Mouse (Mus musculus) myocyte (in vitro differentiated cells): ENCODE measurements at regions not wholly inside any gene's neighbourhood (a gene's known extent, or its start where the extent isn't known, plus 50 kb on each side); places are given as distances from the start of the nearest gene placed in this dataset.

Source experiments
- H3K27me3 ChIP-seq: one replicate; pipeline ENCODE4 v1.6.1; 2011; ENCODE audit not compliant: control insufficient read depth, insufficient read depth, insufficient read length
- H3K36me3 ChIP-seq: one replicate; pipeline ENCODE4 v1.6.1; 2011; ENCODE audit not compliant: control insufficient read depth, insufficient read depth
- H3K4me2 ChIP-seq: one replicate; pipeline ENCODE4 v1.6.1; 2011; ENCODE audit warnings: low read depth, control low read depth
- H3K4me3 ChIP-seq: one replicate; pipeline ENCODE4 v1.5.1; 2011; ENCODE audit warnings: mild to moderate bottlenecking, control low read depth, moderate library complexity
- H3K79me2 ChIP-seq: one replicate; pipeline ENCODE4 v1.6.1; 2011; ENCODE audit not compliant: control insufficient read depth, insufficient read depth
- H3ac ChIP-seq: one replicate; pipeline ENCODE4 v1.6.1; 2011; ENCODE audit not compliant: control insufficient read depth, insufficient read length
- CEBPB ChIP-seq: IDR thresholded peaks from 2 replicates; pipeline ENCODE4 v1.6.1; 2011; ENCODE audit warnings: mild to moderate bottlenecking, moderate library complexity; ENCODE audit not compliant: poor library complexity, insufficient read depth, severe bottlenecking
- E2F4 ChIP-seq: IDR thresholded peaks from one replicate; pipeline ENCODE4 v1.6.1; 2011; ENCODE audit warnings: mild to moderate bottlenecking, control low read depth, moderate library complexity; ENCODE audit not compliant: insufficient read depth
- MAX ChIP-seq: IDR thresholded peaks from one replicate; pipeline ENCODE4 v1.6.1; 2011; ENCODE audit warnings: low read depth, mild to moderate bottlenecking, control low read depth
- MYOD1 ChIP-seq, 3 experiments: IDR thresholded peaks; one replicate each; pipeline ENCODE4 v1.6.1; 2011; ENCODE audit warnings: control low read depth in 2 of 3, low read depth in 2 of 3, mild to moderate bottlenecking in 2 of 3, moderate library complexity in 1 of 3; ENCODE audit not compliant: insufficient read length in 2 of 3, control insufficient read depth in 1 of 3
- MYOG ChIP-seq, 3 experiments: IDR thresholded peaks; one replicate each; pipeline ENCODE4 v1.6.1; 2011; ENCODE audit warnings: control low read depth in 2 of 3, low read depth in 2 of 3, mild to moderate bottlenecking in 2 of 3; ENCODE audit not compliant: insufficient read length in 2 of 3, control insufficient read depth in 1 of 3, insufficient read depth in 1 of 3
- POLR2A ChIP-seq: IDR thresholded peaks from one replicate; pipeline ENCODE4 v1.6.1; 2011; ENCODE audit warnings: low read depth, mild to moderate bottlenecking, control low read depth, moderate library complexity; ENCODE audit not compliant: insufficient read length
- POLR2AphosphoS2 ChIP-seq: IDR thresholded peaks from one replicate; pipeline ENCODE4 v1.6.1; 2011; ENCODE audit warnings: low read depth, control low read depth; ENCODE audit not compliant: insufficient read length
- REST ChIP-seq: IDR thresholded peaks from one replicate; pipeline ENCODE4 v1.6.1; 2011; ENCODE audit warnings: mild to moderate bottlenecking, control low read depth, moderate library complexity; ENCODE audit not compliant: insufficient read depth, insufficient read length
- SRF ChIP-seq: IDR thresholded peaks from one replicate; pipeline ENCODE4 v1.6.1; 2011; ENCODE audit warnings: low read depth; ENCODE audit not compliant: control insufficient read depth, insufficient read length
- TCF12 ChIP-seq: IDR thresholded peaks from one replicate; pipeline ENCODE4 v1.6.1; 2011; ENCODE audit warnings: mild to moderate bottlenecking, control low read depth; ENCODE audit not compliant: poor library complexity, insufficient read depth, severe bottlenecking
- TCF3 ChIP-seq: IDR thresholded peaks from one replicate; pipeline ENCODE4 v1.6.1; 2011; ENCODE audit warnings: low read depth, control low read depth; ENCODE audit not compliant: insufficient read length
- USF1 ChIP-seq: IDR thresholded peaks from one replicate; pipeline ENCODE4 v1.6.1; 2011; ENCODE audit warnings: low read depth, mild to moderate bottlenecking, control low read depth, moderate library complexity

DNA sequence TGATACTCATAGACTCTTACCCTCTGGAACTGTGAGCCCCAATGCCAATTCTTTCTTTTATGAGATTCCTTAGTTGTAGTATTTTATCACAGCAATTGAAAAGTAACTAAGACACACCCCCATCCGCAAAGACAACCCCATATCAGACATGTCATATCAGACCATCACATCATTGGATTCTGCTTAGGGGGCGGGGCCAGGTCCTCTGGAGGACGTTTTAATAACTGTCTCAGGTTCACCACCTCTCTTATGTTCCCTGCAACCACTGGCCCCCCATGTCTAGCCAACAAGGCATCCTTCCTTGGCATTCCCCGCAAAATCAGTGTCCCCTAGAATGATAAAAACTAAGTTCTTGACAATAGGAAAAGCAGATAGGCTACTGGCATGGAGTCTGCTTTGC lies 185.9 kb upstream of the Zdhhc25 start:
- Histone ChIP-seq H3K79me2 (no peaks in the 10 kb centered on the region), H3K27me3 (no peaks in the 10 kb centered on the region), H3K36me3 (no peaks in the 10 kb centered on the region), H3K4me3 (no peak overlapping the region), H3K4me2 (no peak overlapping the region), H3ac (no peak overlapping the region)
- TF ChIP-seq TCF3 (no peak), MYOG (IDR thresholded peaks at IDR 0.05; ENCODE audit: control insufficient read depth in 1 of 3, insufficient read depth in 1 of 3, insufficient read length in 2 of 3, low read depth in 2 of 3) (no peak), POLR2AphosphoS2 (no peak), USF1 (no peak), TCF12 (no peak), POLR2A (no peak), CEBPB (no peak), REST (no peak), MYOD1 (IDR thresholded peaks at IDR 0.05; ENCODE audit: control insufficient read depth in 1 of 3, insufficient read length in 2 of 3, low read depth in 2 of 3) (no peak), SRF (no peak), MAX (no peak)

- no peaks in the 10 kb centered on the region for H3K36me3 ChIP-seq
- TF ChIP-seq SRF = no peak
- TF ChIP-seq MYOD1 (IDR thresholded peaks at IDR 0.05; ENCODE audit: control insufficient read depth in 1 of 3, insufficient read length in 2 of 3, low read depth in 2 of 3) = no peak
- TF ChIP-seq TCF3 = no peak
- TF ChIP-seq POLR2AphosphoS2 = no peak
- TF ChIP-seq E2F4 = no peak
- TF ChIP-seq REST = no peak
- no peak for TF ChIP-seq USF1
- no peak for TF ChIP-seq MYOG (IDR thresholded peaks at IDR 0.05; ENCODE audit: control insufficient read depth in 1 of 3, insufficient read depth in 1 of 3, insufficient read length in 2 of 3, low read depth in 2 of 3)
- no peak for TF ChIP-seq POLR2A
- TF ChIP-seq TCF12 = no peak
- TF ChIP-seq MAX = no peak
- no peak for TF ChIP-seq CEBPB
- H3K79me2 ChIP-seq = no peaks in the 10 kb centered on the region
- H3ac ChIP-seq = no peak overlapping the region
- no peaks in the 10 kb centered on the region for H3K27me3 ChIP-seq
- H3K4me2 ChIP-seq = no peak overlapping the region
- H3K4me3 ChIP-seq = no peak overlapping the region
These were observed 181.2 kb upstream of the Zdhhc25 start for GRCm38 (mm10) chr15:88418881-88419280.

- H3K4me2 ChIP-seq = no peak overlapping the region
- no peaks in the 10 kb centered on the region for H3K36me3 ChIP-seq
- TF ChIP-seq POLR2AphosphoS2 (no peak), MAX (no peak), CEBPB (no peak), MYOG (IDR thresholded peaks at IDR 0.05; ENCODE audit: control insufficient read depth in 1 of 3, insufficient read depth in 1 of 3, insufficient read length in 2 of 3, low read depth in 2 of 3) (no peak), USF1 (no peak)
- H3K79me2 ChIP-seq = no peaks in the 10 kb centered on the region
- H3ac ChIP-seq = no peak overlapping the region
- H3K27me3 ChIP-seq = no peaks in the 10 kb centered on the region
- H3K4me3 ChIP-seq = no peak overlapping the region
These were observed 171.7 kb upstream of the Zdhhc25 start for GRCm38 (mm10) chr15:88428441-88428840.

DNA sequence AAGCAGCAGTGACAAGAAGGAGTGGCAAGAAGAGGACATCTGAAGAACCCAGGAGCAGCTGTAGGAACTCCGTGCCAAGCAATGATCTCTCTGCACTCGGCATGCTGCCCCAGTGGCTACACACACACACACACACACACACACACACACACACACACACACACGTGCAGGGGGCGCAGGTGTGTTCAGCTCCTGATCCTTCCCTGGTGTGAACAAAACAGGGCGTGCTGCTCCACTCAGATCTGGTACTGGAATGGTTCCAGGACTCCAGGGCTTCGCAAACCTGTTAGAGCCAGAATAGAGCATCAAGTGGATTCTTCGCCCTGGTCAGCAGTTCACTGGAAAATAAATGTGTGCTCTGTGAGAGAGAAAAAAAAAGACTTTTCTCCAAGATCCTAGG lies 169.2 kb upstream of the Zdhhc25 start:
- Histone ChIP-seq H3K4me3 (no peak overlapping the region), H3K36me3 (no peaks in the 10 kb centered on the region), H3K27me3 (no peaks in the 10 kb centered on the region), H3ac (no peak overlapping the region), H3K4me2 (no peak overlapping the region), H3K79me2 (no peaks in the 10 kb centered on the region)
- TF ChIP-seq SRF (no peak), USF1 (no peak), POLR2A (no peak), TCF3 (no peak), REST (no peak), E2F4 (no peak), POLR2AphosphoS2 (no peak), MAX (no peak), CEBPB (no peak), MYOG (IDR thresholded peaks at IDR 0.05; ENCODE audit: control insufficient read depth in 1 of 3, insufficient read depth in 1 of 3, insufficient read length in 2 of 3, low read depth in 2 of 3) (no peak), TCF12 (no peak), MYOD1 (IDR thresholded peaks at IDR 0.05; ENCODE audit: control insufficient read depth in 1 of 3, insufficient read length in 2 of 3, low read depth in 2 of 3) (no peak)

DNA sequence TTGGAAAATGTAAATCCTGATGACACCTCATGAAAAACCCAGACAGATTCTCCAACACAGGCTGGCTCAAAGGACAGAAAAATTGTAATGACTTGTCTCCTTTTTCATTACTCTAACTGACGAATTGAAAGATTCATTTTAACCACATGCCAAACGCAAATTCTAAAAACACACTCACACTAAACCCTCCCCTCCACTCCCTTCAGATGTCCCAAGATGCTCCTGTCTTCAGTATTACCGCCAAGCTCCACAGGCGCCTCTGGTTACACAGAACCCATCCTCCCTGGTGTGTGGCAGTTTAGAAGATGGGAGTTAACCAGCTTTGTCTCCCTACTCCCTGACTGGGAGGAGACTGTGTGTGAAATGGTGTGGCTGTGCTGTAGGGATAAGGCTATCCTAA lies 151.8 kb upstream of the Zdhhc25 start:
- no peak for TF ChIP-seq CEBPB
- no peak for TF ChIP-seq POLR2AphosphoS2

More for the DNA sequence above, 151.8 kb upstream of the Zdhhc25 start:
- H3K4me3 ChIP-seq = no peak overlapping the region
- H3K79me2 ChIP-seq = no peaks in the 10 kb centered on the region
- H3K4me2 ChIP-seq = no peak overlapping the region
- H3K36me3 ChIP-seq = no peaks in the 10 kb centered on the region
- H3K27me3 ChIP-seq = no peaks in the 10 kb centered on the region
- H3ac ChIP-seq = no peak overlapping the region
